Mouse (Mus musculus) layer of hippocampus, adult 9-11 months (tissue): ENCODE results near the gene Ogdhl.
"Not testable (repeated sequence)": the region's sequence is repeated elsewhere in the genome, so short reads cannot be mapped to it uniquely, and the experiment has no call there.

Experiments
- DNase-seq: peaks from one replicate; pipeline ENCODE4 v3.0.0; 2022

Ogdhl gene

GRCm38 (mm10) chr14:32321732-32322685, at the start of gene Ogdhl:
Ogdhl (plus strand) TSS chr14:32322019.
- DNase-seq: peak; percentile 77

GRCm38 (mm10) chr14:32301622-32302021, 20.2 kb upstream of the Ogdhl start:
- peak; percentile 91 for DNase-seq

GRCm38 (mm10) chr14:32302423-32302822, 19.4 kb upstream of the Ogdhl start:
- no peak for DNase-seq

GRCm38 (mm10) chr14:32304921-32305320, 16.9 kb upstream of the Ogdhl start:
- DNase-seq: no peak

GRCm38 (mm10) chr14:32309876-32310275, 11.9 kb upstream of the Ogdhl start:
- DNase-seq: peak; percentile 61

GRCm38 (mm10) chr14:32311381-32312035, 10.3 kb upstream of the Ogdhl start:
- DNase-seq: no peak

GRCm38 (mm10) chr14:32317822-32318221, 4.0 kb upstream of the Ogdhl start:
- DNase-seq: no peak

- DNase-seq: no peak
Observed at GRCm38 (mm10) chr14:32323221-32323620, 1.4 kb downstream of the Ogdhl start.

GRCm38 (mm10) chr14:32327366-32327765, 5.5 kb downstream of the Ogdhl start:
- DNase-seq: no peak

- DNase-seq: no peak
Observed at GRCm38 (mm10) chr14:32332515-32333445, 11.0 kb downstream of the Ogdhl start.

- DNase-seq: no peak
Observed at GRCm38 (mm10) chr14:32336021-32336420, 14.2 kb downstream of the Ogdhl start.

GRCm38 (mm10) chr14:32336547-32336946, 14.7 kb downstream of the Ogdhl start:
- DNase-seq: no peak

GRCm38 (mm10) chr14:32341823-32342222, 20.0 kb downstream of the Ogdhl start:
- no peak for DNase-seq

GRCm38 (mm10) chr14:32344176-32344575, 22.4 kb downstream of the Ogdhl start:
- no peak for DNase-seq

GRCm38 (mm10) chr14:32344694-32345093, 22.9 kb downstream of the Ogdhl start:
- no peak for DNase-seq

- DNase-seq: no peak
Observed at GRCm38 (mm10) chr14:32347307-32347706, 25.5 kb downstream of the Ogdhl start.

GRCm38 (mm10) chr14:32351181-32351920, 29.5 kb downstream of the Ogdhl start:
- not testable (repeated sequence) for DNase-seq

- DNase-seq: no peak
Observed at GRCm38 (mm10) chr14:32364359-32364758, 42.5 kb downstream of the Ogdhl start.

GRCm38 (mm10) chr14:32369756-32370155, 47.9 kb downstream of the Ogdhl start:
- DNase-seq: no peak

GRCm38 (mm10) chr14:32372510-32372909, 50.7 kb downstream of the Ogdhl start:
- DNase-seq: no peak

GRCm38 (mm10) chr14:32379395-32380098, 57.7 kb downstream of the Ogdhl start:
- no peak for DNase-seq
